Mouse (Mus musculus) mesoderm, embryonic 11.5 days (tissue): ENCODE results near the gene Crcp.

Experiments
- DNase-seq: peaks from one replicate; pipeline ENCODE4 v3.0.0-alpha.2; 2012; ENCODE audit warnings: low read depth, low spot score

Gene Crcp

DNA sequence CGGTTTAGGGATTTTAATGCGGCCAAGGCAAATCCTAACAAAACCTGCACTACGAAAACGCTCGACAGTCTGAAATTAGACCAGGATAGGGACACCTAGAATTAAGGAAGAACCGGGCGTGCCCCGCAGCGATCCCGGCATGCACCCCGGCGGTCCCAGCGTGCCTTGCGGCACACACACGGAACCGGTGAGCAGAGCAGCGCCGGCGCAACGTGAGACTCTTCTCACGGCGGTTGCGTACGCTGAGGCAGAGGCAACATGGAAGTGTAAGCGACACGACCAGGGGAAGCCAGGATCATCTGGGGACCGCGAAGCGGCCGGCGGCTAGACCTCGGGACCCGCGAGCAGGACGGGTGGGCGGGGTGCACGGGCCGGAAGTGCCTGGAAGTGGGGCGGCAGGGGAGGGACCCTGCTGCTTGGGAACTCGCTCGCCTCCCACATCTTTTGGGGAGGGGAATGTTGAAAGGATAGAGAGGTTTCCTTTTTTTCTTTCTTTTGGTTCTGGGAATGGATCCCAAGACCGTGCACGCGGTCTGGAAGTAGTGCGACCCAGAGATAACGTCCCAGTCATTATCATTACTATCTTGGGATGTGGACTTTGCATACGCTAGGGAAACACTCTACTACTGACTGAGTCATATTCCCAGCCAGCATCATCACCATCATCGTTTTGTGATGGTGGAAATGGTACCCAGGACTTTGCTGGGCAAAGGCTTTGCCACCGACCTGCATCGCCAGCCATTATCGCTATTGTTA is at the start of gene Crcp, which contains the start of gene Asl:
Crcp (plus strand) TSS at position 149 of the 756 bp plus-strand sequence.
Asl (minus strand) TSS at position 106 of the 756 bp plus-strand sequence.
- peak; percentile 75 for DNase-seq

- DNase-seq = no peak
Measured at GRCm38 (mm10) chr5:129980216-129980615, 48.9 kb upstream of the Crcp start.

DNA sequence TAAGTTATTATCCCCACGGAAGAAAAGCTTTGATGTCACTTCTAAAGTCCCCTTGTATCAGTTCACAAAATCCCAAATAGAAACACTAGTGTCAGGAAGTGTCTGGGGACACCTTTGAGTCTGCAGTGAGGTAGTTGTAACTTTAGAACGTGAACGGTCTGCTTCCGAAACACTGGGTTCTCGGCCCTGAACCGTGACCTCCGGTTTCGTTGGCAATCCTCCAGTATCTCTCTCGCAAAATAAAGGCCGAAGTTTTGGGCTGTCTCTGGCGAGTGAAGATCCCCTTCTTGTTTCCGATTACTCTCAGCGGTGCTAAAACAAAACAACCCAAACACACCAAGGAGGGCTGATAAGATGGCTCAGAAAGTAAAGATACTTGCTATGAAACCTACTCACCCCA is 39.7 kb upstream of the Crcp start:
- no peak for DNase-seq

GRCm38 (mm10) chr5:129991898-129992297 is 37.2 kb upstream of the Crcp start:
- no peak for DNase-seq

- DNase-seq = no peak
Measured at GRCm38 (mm10) chr5:129993374-129993773, 35.7 kb upstream of the Crcp start.

DNA sequence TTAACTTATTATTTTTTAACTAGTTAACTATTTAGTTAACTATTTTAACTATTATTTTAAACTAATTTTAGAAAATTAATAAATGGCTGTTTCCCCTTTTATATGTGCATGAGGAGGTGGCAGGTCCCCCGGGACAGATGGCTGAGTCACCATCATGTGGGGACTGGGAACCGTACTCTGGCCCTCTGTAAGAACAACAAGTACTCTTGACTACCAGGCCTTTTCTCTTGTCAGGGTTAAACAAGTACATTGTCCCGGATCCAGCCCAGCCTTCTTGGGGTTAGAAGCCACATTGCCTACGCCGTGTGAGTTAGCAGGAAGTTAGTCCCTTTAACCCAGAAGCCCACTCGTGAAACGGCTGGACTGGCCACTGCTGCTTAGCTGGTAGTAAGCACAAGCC is 34.1 kb upstream of the Crcp start:
- DNase-seq = no peak

DNA sequence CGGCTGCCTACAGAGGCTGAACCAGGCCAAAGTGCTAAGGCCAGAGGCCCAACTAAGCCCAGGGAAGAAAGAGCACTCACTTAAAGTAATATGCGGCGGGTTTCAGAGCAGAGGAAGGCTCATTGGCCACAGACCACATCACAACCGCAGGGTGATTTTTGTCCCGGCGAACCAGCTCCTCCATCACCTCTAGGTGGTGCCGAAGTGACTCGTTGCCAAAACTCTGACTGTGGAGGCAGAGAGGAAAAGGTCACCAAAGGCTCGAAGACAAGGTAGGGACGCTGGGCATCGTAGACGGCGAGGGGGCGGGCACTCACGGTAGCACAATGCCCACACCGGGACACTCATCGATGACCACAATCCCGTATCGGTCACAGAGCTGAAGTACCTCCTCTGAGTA is 31.4 kb upstream of the Crcp start:
- DNase-seq = no peak

GRCm38 (mm10) chr5:129999097-129999496 is 30.0 kb upstream of the Crcp start:
- peak; percentile 67 for DNase-seq

DNA sequence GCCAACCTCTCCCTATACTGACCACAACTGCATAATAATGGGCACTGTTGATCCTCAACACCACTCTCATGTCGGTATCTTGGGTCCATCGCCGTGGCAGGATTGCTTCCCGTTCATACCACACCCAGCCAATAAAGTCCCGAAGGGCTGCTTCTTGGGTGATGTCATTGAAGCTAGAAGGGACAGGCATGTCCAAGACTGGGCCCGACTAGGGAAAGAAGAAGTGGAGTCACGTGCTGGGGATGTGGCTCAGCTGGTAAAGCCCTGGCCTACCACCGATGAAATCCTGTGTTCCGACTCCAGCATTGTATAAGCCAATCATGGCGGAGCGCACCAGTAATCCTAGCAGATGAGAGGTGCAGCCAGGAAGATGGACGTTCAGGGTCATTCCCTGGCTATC is 28.4 kb upstream of the Crcp start:
- DNase-seq = no peak

DNA sequence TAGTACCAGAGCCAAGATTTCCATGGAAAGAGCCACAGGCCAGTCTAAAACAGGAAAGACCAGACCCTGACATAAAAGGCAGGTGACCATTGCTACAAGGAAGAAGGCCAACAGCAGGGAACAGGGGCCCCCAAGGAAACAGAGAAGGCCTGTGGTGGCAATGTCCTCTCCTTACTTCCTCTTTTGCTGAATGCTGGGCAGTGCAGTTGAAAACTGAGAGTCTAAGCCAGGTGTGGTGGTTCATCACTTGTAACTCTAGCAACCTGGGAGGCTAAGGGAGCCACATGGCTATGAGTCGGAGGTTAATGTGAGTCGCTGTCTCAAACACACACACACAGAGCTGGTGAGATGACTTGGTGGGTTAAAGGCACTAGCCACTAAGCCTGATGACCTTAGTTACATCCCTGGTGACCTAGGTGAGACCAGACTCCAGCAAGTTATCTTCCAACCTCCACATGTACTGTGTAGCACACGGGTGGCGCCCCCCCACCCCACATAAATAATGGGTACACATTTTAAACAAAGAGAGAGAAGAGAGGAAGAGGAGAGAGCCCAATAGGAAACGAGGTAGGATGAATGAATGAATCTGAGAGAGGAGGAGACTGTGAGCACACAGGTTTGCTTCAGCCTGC is 27.6 kb upstream of the Crcp start:
- no peak for DNase-seq

DNA sequence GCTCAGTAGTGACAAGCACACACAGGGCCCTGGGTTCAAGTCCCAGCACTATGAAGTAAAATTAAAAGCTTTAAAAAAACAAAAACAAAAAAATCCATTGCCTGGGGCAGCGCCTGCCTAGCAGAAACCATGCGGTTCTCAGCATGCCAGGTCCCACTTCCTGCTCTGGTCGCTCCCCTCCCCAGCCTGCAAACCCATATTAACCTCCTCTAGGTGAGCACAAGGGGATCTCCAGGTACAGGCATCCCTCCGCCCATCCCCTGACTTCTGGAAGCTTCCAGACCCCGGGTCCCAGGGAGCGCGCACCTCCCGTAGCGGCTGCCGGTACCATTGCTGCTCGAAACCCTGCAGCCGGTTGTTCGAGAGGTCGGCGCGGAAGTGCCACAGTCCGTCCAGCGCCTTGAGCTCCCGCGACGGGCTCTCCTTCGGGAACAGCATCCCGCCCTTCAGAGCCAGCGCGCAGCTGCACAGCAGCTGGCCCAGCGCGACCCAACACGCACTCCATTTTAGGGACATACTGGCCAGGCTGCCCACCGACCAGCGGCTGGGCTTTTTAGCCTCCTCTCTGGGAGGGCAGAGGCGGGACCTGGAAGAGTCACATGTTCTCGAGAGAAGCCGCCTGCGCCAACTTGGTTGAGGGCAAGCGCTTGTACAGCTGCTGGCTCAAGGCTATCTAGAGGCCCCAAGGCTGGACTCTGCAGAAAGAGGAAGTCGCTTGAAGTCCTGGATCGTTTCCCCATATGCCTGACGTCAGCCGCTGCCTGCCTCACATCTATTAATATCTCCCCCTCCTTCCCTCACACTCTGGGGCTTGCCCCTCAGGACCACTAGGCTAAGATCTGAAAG is 26.6 kb upstream of the Crcp start, which contains the start of gene Gusb:
Gusb (minus strand) TSS at position 749 of the 846 bp plus-strand sequence.
- DNase-seq = peak; percentile 83

GRCm38 (mm10) chr5:130003229-130003628 is 25.9 kb upstream of the Crcp start:
- peak; percentile 29 for DNase-seq

DNA sequence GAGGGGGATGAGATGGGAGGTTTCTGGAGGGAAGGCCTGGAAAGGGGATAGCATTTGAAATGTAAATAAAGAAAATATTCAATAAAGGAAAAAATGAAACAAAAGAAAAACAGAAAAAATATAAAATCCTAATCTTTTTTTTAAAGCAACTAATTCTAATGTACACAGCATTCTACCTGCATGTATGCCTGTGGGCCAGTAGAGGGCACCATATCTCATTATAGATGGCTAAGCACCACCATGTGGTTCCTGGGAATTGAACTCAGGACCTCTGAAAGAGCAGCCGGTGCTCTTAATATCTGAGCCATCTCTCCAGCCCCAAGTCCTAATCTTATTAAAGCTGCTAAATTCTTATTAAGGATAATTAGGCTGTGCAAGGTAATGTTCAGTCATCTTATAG is 21.7 kb upstream of the Crcp start:
- no peak for DNase-seq

DNA sequence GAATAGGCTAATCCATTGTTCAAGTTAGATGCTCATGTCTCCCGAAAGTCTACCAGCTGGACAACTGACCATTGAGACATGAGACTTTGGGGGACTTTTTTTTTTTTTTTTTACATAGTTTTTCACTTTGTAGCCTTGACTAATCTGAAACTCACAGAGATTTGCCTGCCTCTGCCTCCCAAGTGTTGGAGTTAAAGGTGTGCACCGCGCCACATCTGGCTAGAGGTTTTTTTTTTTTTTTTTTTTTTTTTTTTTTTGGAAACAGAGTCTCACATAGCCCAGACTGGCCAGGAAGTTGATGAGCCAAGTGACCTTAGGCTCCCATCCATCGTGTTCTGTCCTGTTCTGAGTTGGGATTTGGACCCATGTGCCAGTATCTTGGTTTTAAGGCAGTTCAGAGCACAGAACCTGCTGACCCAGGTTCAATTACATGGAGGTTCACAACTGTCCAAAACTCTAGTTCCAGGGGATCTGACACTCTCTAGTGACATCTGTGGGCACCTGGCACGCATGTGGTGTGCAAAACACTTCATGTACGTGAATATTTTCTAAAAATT is 21.0 kb upstream of the Crcp start:
- DNase-seq = no peak

GRCm38 (mm10) chr5:130009784-130010183 is 19.3 kb upstream of the Crcp start:
- no peak for DNase-seq

DNA sequence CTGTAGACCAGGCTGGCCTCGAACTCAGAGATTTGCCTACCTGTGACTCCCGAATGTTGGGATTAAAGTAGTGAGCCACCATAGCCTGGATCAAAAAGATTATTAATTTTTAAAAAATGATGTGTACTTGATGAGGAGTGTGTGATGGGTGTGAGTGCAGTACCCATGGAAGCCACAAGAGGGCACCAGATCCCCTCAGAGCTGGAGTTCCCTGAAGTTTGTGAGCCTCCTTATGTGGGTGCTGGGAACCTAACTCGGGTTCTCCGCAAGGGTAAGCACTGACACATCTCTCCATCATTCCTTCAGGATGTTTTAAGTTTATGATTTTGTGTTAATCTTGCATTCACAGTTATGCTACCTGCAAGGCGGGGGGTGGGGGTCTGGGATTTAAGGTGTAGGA is 18.1 kb upstream of the Crcp start:
- no peak for DNase-seq

DNA sequence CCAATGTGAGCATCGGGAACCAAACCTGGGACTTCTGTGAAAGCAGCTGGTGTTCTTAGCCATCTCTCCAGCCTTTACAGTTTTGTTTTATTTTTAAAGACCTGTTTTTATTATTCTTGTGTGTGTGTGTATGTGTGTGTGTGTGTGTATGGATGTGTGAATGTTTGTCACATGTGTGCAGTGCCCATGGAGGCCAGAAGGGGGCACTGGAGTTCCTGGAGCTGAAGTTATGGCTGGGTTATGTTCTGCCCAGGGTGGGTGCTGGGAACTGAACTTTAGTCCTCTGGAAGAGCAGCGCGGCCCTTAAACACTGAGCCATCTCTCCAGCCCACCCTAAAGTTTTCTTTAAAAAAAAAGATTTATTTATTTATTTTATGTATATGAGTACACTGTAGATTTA is 14.0 kb upstream of the Crcp start:
- no peak for DNase-seq

DNA sequence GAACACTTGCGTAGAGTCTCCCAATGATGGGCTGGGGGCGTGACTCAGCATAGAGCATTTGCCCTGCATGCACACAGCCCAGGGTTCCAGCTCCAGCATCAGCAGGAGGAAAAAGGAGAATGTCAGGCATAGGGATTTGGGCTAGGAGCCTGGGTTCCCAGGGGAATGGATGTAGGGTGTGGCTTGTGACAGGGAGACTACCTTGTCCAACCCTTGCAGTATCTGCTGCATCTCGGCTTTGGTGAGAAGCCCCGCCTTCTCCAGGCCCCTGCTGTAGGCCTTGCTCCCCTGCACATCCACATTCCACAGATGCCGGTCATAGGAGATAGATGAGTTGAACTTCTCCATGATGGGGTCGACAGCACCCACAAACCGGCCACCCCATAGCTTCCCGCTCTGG is 9.6 kb upstream of the Crcp start:
- DNase-seq = no peak

- no peak for DNase-seq
Measured at GRCm38 (mm10) chr5:130021361-130021966, 7.6 kb upstream of the Crcp start.

- DNase-seq = no peak
Measured at GRCm38 (mm10) chr5:130022366-130022765, 6.7 kb upstream of the Crcp start.

DNA sequence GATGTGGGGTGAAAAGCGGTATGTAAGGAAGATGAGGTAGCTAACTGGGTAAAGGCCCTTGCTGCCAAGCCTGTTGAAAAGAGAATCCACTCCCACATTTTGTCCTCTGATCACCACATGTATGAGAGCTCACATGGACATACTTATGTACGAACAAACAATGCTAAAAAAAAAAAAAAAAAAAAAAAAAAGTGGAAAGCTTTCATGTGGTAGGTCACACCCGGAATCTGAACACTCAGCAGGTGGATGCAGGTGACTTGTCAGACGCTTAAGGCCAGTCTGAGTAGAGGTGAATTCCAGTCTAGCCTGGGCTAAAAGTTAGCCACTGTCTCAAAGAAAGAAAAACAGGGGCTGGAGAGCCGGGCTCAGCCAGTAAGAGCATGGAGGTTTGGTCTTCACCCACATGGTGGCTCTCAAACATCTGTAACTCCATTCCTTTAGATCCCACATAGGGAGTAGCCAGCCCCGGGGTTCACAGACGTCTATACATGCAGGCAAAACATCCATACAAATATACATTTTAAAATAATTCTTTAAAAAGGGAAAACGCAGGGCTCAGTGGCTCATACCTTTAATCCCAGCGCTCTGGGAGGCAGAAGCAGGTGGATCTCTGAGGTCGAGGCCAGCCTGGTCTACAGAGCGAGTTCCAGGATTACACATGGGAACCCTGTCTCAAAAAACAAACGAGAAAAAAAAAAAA is 5.9 kb upstream of the Crcp start:
- DNase-seq = no peak
